In genomic region chr8:117772597-117772996, GRCm38 (mm10) we compare ENCODE assay signal across 13 mouse cellular contexts. TPM values are rescaled to one million over a fixed set of nuclear protein-coding genes. Genes with fewer than 3 reads are reported as not detected.
DNase-seq lines count a peak whose midpoint lies in the region; ATAC-seq and TF ChIP-seq lines count a peak whose summit lies in the region.
"Had no signal": no experiment of that assay in that cellular context is flagged by ENCODE, and none has a peak within 500 bp of the region (broad histone marks: within the 10 kb centered on the region; RNA-seq: fewer than 3 reads in every experiment).

No protein-coding gene starts in this region.

- H3K4me3 ChIP-seq in heart, postnatal 0 days (ENCODE audit: low read depth, low read length): no peak overlapping the region
- no peak overlapping the region for H3K4me3 ChIP-seq in lung, postnatal 0 days (ENCODE audit: low read depth, low read length)
- H3K4me3 ChIP-seq: hindbrain, embryonic 15.5 days; limb, embryonic 15.5 days; neural tube, embryonic 15.5 days had no signal

- no peak overlapping the region for H3K27ac ChIP-seq in heart, postnatal 0 days (ENCODE audit: low read depth)
- no peak overlapping the region for H3K27ac ChIP-seq in lung, postnatal 0 days (ENCODE audit: low read length)
- H3K27ac ChIP-seq: hindbrain, embryonic 15.5 days; limb, embryonic 15.5 days; neural tube, embryonic 15.5 days had no signal

- no peak for DNase-seq in heart, postnatal 0 days (ENCODE audit: low spot score)
- DNase-seq in heart, adult 9 months (ENCODE audit: low spot score in 2 of 2): no peak
- DNase-seq in 416B (ENCODE audit: low read depth) (peak; percentile 73), ZHBTc4 (ENCODE audit: low read depth, low spot score) (peak; percentile 89)
- peak; percentile 31 for DNase-seq in lung, postnatal 0 days (ENCODE audit: low spot score)
- no peak for DNase-seq in layer of hippocampus, postnatal 10 days (ENCODE audit: low spot score in 2 of 2)
- DNase-seq in neural tube, embryonic 10.5 days (ENCODE audit: extremely low spot score, low spot score): no peak
- no peak for DNase-seq in left cerebral cortex, postnatal 25 days (ENCODE audit: low spot score in 2 of 2)
- DNase-seq: cerebellum, adult 8-10 months had no signal

- TF ChIP-seq EP300 in heart, postnatal 0 days (IDR thresholded peaks at IDR 0.05; ENCODE audit: low read depth): no peak
- no peak for TF ChIP-seq EP300 in lung, postnatal 0 days (IDR thresholded peaks at IDR 0.05)

- no peak overlapping the region for H3K4me2 ChIP-seq in heart, postnatal 0 days (ENCODE audit: low read depth, low read length)
- no peak overlapping the region for H3K4me2 ChIP-seq in lung, postnatal 0 days (replicated peaks; ENCODE audit: low read depth, low read length)
- H3K4me2 ChIP-seq: hindbrain, embryonic 15.5 days; limb, embryonic 15.5 days; neural tube, embryonic 15.5 days had no signal

- H3K27me3 ChIP-seq in heart, postnatal 0 days (ENCODE audit: control insufficient read depth, insufficient read depth, low read length): no peaks in the 10 kb centered on the region
- H3K27me3 ChIP-seq in lung, postnatal 0 days (replicated peaks; ENCODE audit: insufficient read depth, low read length): no peaks in the 10 kb centered on the region
- H3K27me3 ChIP-seq: limb, embryonic 15.5 days; neural tube, embryonic 15.5 days had no signal

- WGBS in heart, postnatal 0 days: 51% methylated on average over 2 of the region's 2 CpGs
- 50% methylated on average over 2 of the region's 2 CpGs for WGBS in lung, postnatal 0 days

- intact Hi-C loops in left cerebral cortex, postnatal 25 days (cut with DNase I): loop anchor here (1.0 kb wide), 1 partner anchor 91 kb away; no protein-coding TSS in a partner anchor

- no peaks in the 10 kb centered on the region for H3K4me1 ChIP-seq in heart, postnatal 0 days (ENCODE audit: control insufficient read depth, insufficient read depth)
- no peaks in the 10 kb centered on the region for H3K4me1 ChIP-seq in lung, postnatal 0 days (ENCODE audit: insufficient read depth, low read depth, low read length)
- H3K4me1 ChIP-seq: hindbrain, embryonic 15.5 days; limb, embryonic 15.5 days; neural tube, embryonic 15.5 days had no signal

- H3K36me3 ChIP-seq in heart, postnatal 0 days (replicated peaks; ENCODE audit: control insufficient read depth, insufficient read depth, low read length): no peaks in the 10 kb centered on the region
- H3K36me3 ChIP-seq in lung, postnatal 0 days (ENCODE audit: insufficient read depth, low read length): no peaks in the 10 kb centered on the region
- H3K36me3 ChIP-seq: hindbrain, embryonic 15.5 days; limb, embryonic 15.5 days; neural tube, embryonic 15.5 days had no signal

- TF ChIP-seq CTCF in heart, postnatal 0 days (IDR thresholded peaks at IDR 0.05; ENCODE audit: low read depth): peak; percentile 16; the same call in 1 of the 2 replicates
- peak; percentile 54 for TF ChIP-seq CTCF in lung, postnatal 0 days (IDR thresholded peaks at IDR 0.05)

- H3K9me3 ChIP-seq in heart, postnatal 0 days (replicated peaks; ENCODE audit: control insufficient read depth, low read length): no peaks in the 10 kb centered on the region
- H3K9me3 ChIP-seq in lung, postnatal 0 days (ENCODE audit: low read length): no peaks in the 10 kb centered on the region
- H3K9me3 ChIP-seq: hindbrain, embryonic 15.5 days; limb, embryonic 15.5 days; neural tube, embryonic 15.5 days had no signal

- no peak for ATAC-seq in heart, postnatal 0 days (ENCODE audit: insufficient read depth, low read depth)
- peak; percentile 32 for ATAC-seq in lung, postnatal 0 days
- ATAC-seq: forebrain, embryonic 16.5 days had no signal

- no peak overlapping the region for H3K9ac ChIP-seq in heart, postnatal 0 days (replicated peaks; ENCODE audit: low read depth, low read length)
- no peak overlapping the region for H3K9ac ChIP-seq in lung, postnatal 0 days (replicated peaks; ENCODE audit: low read depth)
- H3K9ac ChIP-seq: hindbrain, embryonic 15.5 days; limb, embryonic 15.5 days; neural tube, embryonic 15.5 days had no signal

RNA-seq across cellular contexts. Expression of gene Mphosph6, which starts 29.1 kb away (rescaled TPM):
- total RNA-seq in heart, postnatal 0 days (2014; rRNA removed; ENCODE audit: low replicate concordance): 12.9 and 24.3 TPM in 2 replicates
- polyA plus RNA-seq in heart, postnatal 0 days (2015; fragmentation: Nextera tagmentation; extraction: Ambion mirVana): 19.8 and 23.6 TPM in 2 replicates
- polyA plus RNA-seq in lung, postnatal 0 days (2015; fragmentation: Nextera tagmentation; extraction: Ambion mirVana): 32.2 and 32.6 TPM in 2 replicates
- 10 to 100 TPM; 22.8 to 23.2 TPM for total RNA-seq in layer of hippocampus, postnatal 10 days (2021)
- total RNA-seq in left cerebral cortex, postnatal 25 days (2021): 10 to 100 TPM; 18.5 to 21.7 TPM

Comparison
In these comparisons a context has a peak if more than half of its experiments do, and no peak if none do; other contexts are left out.
1. DNase-seq: peak in 416B (single experiment), ZHBTc4 (single experiment) and lung, postnatal 0 days (single experiment); none in heart, postnatal 0 days (single experiment), heart, adult 9 months (0 of 2), layer of hippocampus, postnatal 10 days (0 of 2), neural tube, embryonic 10.5 days (single experiment) and left cerebral cortex, postnatal 25 days (0 of 2).